ENCODE assay signal across 12 mouse cellular contexts in genomic region chr4:104716506-104716905, GRCm38 (mm10). TPM values are rescaled to one million over a fixed set of nuclear protein-coding genes. Genes with fewer than 3 reads are reported as not detected.
"Had no signal": no experiment of that assay in that cellular context is flagged by ENCODE, and none has a peak within 500 bp of the region (broad histone marks: within the 10 kb centered on the region; RNA-seq: fewer than 3 reads in every experiment).

No protein-coding gene starts in this region.

- H3K4me1 ChIP-seq: liver, embryonic 15.5 days had no signal

- H3K27ac ChIP-seq: limb, embryonic 10.5 days; liver, embryonic 15.5 days; midbrain, embryonic 13.5 days had no signal

- H3K27me3 ChIP-seq: liver, embryonic 15.5 days; midbrain, embryonic 13.5 days had no signal

- DNase-seq: kidney, adult 8-10 months; kidney, postnatal 25 days; lung, adult 2 months; lung, postnatal 36 days; right cerebral cortex, postnatal 14 days; thymus, postnatal 36 days had no signal

- ATAC-seq: lung, postnatal 0 days; midbrain, embryonic 13.5 days had no signal

- H3K4me3 ChIP-seq: limb, embryonic 10.5 days; liver, embryonic 15.5 days; midbrain, embryonic 13.5 days had no signal

RNA-seq across cellular contexts. Expression of gene C8b, which starts 49.6 kb away (rescaled TPM):
- polyA plus RNA-seq: limb, embryonic 10.5 days; limb, embryonic 14.5 days; lung, adult 2 months; lung, postnatal 0 days; midbrain, embryonic 13.5 days; small intestine, adult 2 months had no signal
